Mouse (Mus musculus) forelimb bud, embryonic 11.5 days (tissue): ENCODE results near the gene Ggta1.

Source experiments
- DNase-seq: peaks from one replicate; pipeline ENCODE4 v3.0.0-alpha.2; 2012; ENCODE audit warnings: low read depth, low spot score

The Ggta1 gene

GRCm38 (mm10) chr2:35400739-35401138 is 62.3 kb downstream of the Ggta1 start:
- DNase-seq: no peak

DNA sequence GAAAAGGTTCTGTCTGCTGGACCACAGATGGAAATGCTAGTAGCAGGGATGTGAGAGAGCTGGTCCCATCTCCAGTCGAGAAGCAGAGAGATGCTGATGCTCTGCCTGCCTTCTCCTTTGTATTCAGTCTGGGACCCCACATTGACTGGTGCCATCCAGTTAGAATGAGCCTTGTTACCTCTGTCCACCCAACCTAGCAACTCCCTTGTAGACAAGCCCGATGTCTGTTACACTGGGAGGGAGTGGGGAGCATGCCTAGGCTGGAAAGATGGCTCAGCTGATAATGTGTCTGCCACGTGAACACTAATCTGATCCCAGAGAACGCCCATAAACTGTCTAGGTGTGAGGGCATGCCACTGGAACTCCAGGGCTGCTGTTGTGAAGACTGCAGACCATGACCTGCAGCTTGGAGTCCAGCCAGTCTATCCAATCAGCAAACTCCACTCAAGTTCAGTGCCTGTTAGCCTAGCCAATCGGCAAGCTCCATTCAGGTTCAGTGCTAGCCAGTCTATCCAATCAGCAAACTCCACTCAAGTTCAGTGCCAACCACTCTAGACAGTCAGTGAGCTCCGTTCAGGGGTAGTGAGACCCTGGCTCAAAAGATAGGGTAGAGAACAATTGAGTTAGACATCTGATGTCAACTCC is 64.7 kb downstream of the Ggta1 start:
- no peak for DNase-seq

DNA sequence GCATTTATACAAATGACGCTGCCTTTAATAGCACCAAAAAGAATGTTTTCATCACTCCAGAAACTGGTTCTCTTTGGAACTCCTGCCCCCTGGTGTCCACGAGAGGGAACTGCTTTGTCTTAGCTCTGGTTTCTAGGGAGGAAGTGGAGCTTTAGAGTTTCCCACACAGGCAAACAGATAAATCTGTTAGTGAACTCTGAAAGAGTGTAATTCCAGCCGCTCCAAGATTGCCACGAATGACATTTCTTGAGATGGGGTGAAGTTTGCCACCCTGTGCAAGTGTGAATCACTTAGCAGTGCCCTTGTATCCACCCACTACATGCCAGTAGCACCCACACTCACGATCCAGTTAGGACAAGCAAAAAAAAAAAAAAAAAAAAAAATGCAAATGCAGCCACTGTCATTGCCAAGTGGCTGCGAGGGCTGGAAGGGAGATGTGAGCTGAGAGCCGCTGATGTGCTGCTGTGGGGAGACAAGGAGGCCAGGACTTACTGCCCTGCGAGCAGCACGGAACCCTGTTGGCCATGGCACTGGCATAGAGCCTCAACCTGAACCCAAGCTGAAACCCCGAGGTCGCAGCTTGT is 65.3 kb downstream of the Ggta1 start:
- peak; percentile 71 for DNase-seq

- DNase-seq: no peak
These were observed 65.9 kb downstream of the Ggta1 start, which contains the start of gene 4930402F06Rik for GRCm38 (mm10) chr2:35397096-35397495. Gene 4930402F06Rik, minus strand, starts transcription at chr2:35397175.

DNA sequence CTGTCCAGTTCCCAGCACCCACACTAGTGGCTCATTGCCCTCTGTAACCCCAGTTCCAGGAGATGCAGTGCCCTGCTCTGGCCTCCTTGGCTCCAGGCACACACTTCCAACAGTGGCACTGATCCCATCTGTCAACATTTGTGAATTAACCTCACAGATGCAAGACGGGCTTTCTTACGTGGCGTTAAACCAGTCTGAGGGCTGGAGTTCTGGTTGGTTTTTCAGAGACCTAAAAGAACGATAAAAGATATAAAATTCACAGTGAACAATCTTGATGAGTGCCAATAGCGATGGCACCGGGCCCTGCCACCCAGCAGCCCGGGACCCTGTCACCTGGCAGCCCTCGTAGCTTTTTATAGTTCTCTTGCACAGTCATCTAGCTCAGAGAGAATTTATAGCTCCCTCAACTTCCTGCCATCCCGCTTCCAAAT is 77.6 kb downstream of the Ggta1 start:
- no peak for DNase-seq

GRCm38 (mm10) chr2:35379306-35379705 is 83.7 kb downstream of the Ggta1 start:
- no peak for DNase-seq

DNA sequence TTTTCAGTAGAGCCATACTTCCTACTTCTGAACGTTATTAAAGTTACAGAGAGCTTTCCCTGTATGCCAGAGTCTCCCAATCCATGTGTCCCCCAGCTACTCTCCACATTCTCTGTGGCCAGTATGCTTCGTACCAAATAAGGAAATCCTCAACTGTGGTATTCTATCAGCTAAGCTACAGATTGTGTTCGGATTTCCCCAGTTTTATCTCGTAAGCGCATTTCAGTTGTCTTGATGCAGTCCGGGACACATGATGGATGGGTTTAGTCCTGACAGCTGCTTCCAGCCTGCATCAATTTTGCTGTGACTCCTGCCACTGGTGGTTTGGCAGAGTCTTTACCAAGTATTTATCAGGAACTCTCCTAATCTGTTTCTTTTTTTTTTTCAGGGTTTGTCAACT is 85.4 kb downstream of the Ggta1 start:
- no peak for DNase-seq

DNA sequence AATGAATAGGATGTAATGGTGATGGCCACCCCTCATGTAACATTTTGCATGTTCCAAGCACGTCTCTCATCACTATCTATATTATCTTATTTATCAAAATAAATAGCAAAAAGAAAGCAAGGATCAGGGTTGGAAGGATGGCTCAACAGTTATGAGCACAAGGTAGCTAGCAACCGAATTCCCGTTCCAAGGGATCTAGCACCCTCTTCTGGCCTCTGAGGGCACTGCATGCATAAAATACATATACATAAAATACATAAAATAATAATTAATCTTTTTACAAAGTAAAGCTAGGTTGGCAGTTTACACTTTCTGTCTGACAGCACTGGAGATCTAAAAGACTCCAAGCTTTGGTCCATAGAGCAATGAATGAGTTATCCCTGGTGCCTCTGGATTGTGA is 90.0 kb downstream of the Ggta1 start:
- DNase-seq: peak; percentile 41

GRCm38 (mm10) chr2:35370686-35371085 is 92.3 kb downstream of the Ggta1 start:
- DNase-seq: no peak

DNA sequence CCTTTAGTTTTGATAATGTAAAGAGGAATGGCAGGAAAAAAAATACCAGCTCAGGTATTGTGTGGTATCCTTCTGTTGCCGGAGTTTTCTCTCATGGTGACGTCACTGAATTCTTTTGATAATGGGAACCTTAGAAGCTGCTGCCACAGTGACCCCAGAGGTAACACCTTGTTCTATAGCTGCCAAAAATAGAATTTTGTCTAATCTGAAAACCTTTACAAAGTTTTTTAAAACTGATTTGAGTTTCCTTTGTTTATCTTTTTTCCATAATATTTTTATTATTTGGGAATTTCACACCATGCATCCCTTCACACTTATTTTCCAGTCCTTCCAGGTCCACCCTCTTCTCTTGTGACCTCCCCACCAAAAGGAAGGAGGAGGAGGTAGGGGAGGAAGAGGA is 95.4 kb downstream of the Ggta1 start, which contains the start of gene 4930568D16Rik:
Gene 4930568D16Rik, minus strand, starts transcription at position 101 of the 400 bp plus-strand sequence.
- no peak for DNase-seq
